Mouse (Mus musculus): Measurements from ENCODE around the gene Neurod2. TPM values are rescaled to one million over a fixed set of nuclear protein-coding genes. Genes with fewer than 3 reads are reported as not detected.
A peak's percentile ranks its signal among the peaks of the same experiment; 100 is the strongest.

The Neurod2 gene
- polyA plus RNA-seq, 1 experiment from 2014 or later = not detected

GRCm38 (mm10) chr11:98296277-98296676 is 33.2 kb downstream of the Neurod2 start:
- Histone ChIP-seq H3K4me1 (replicated peaks) (peaks cover 15% of the 10 kb centered on the region), H3K27ac (no peak overlapping the region), H3K9ac (no peak overlapping the region), H3K27me3 (peaks cover 84% of the 10 kb centered on the region), H3K36me3 (no peaks in the 10 kb centered on the region), H3K4me3 (replicated peaks) (no peak overlapping the region), H3K9me3 (replicated peaks) (no peaks in the 10 kb centered on the region), H3K4me2 (no peak overlapping the region)
- 10% methylated on average over 5 of the region's 5 CpGs for WGBS (ENCODE audit: insufficient replicate concordance)
- ATAC-seq (ENCODE audit: low read depth) (no peak), DNase-seq (no peak)

GRCm38 (mm10) chr11:98295013-98295585 is 34.3 kb downstream of the Neurod2 start:
- Histone ChIP-seq H3K4me2 (peak overlapping the region; percentile 71), H3K27ac (no peak overlapping the region), H3K4me3 (replicated peaks) (peak overlapping the region; percentile 62), H3K9me3 (replicated peaks) (no peaks in the 10 kb centered on the region), H3K4me1 (replicated peaks) (peaks cover 15% of the 10 kb centered on the region), H3K9ac (peak overlapping the region; percentile 59), H3K27me3 (peaks cover 91% of the 10 kb centered on the region), H3K36me3 (no peaks in the 10 kb centered on the region)
- 11% methylated on average over 9 of the region's 9 CpGs for WGBS (ENCODE audit: insufficient replicate concordance)
- ATAC-seq (ENCODE audit: low read depth) (no peak; the same call in 1 of the 2 replicates), DNase-seq (no peak)

- DNase-seq (peak; percentile 2), ATAC-seq (ENCODE audit: low read depth) (no peak)
- peak overlapping the region; percentile 71 for H3K4me2 ChIP-seq
- no peaks in the 10 kb centered on the region for H3K9me3 ChIP-seq (replicated peaks)
- WGBS (ENCODE audit: insufficient replicate concordance) = 2% methylated on average over 57 of the region's 58 CpGs
- no peak overlapping the region for H3K27ac ChIP-seq
- H3K9ac ChIP-seq = peak overlapping the region; percentile 59
- peaks cover 95% of the 10 kb centered on the region for H3K27me3 ChIP-seq
- H3K4me1 ChIP-seq (replicated peaks) = peaks cover 15% of the 10 kb centered on the region
- H3K4me3 ChIP-seq (replicated peaks) = peak overlapping the region; percentile 62
- H3K36me3 ChIP-seq = no peaks in the 10 kb centered on the region
Observed at GRCm38 (mm10) chr11:98294188-98295012, 35.0 kb downstream of the Neurod2 start.

- no peaks in the 10 kb centered on the region for H3K36me3 ChIP-seq
- H3K4me2 ChIP-seq = no peak overlapping the region
- no peak for ATAC-seq (ENCODE audit: low read depth)
- no peak overlapping the region for H3K27ac ChIP-seq
- H3K4me1 ChIP-seq (replicated peaks) = peaks cover 13% of the 10 kb centered on the region
- DNase-seq = no peak
- H3K27me3 ChIP-seq = peaks cover 95% of the 10 kb centered on the region
- WGBS (ENCODE audit: insufficient replicate concordance) = 27% methylated on average over 2 of the region's 2 CpGs
- no peaks in the 10 kb centered on the region for H3K9me3 ChIP-seq (replicated peaks)
- no peak overlapping the region for H3K9ac ChIP-seq
- no peak overlapping the region for H3K4me3 ChIP-seq (replicated peaks)
Observed at GRCm38 (mm10) chr11:98293070-98293469, 36.4 kb downstream of the Neurod2 start.

- H3K9ac ChIP-seq = no peak overlapping the region
- H3K27me3 ChIP-seq = peaks cover 83% of the 10 kb centered on the region
- 45% methylated on average over 2 of the region's 2 CpGs for WGBS (ENCODE audit: insufficient replicate concordance)
- H3K4me1 ChIP-seq (replicated peaks) = peaks cover 6% of the 10 kb centered on the region; the same call in 1 of the 2 replicates
- H3K4me3 ChIP-seq (replicated peaks) = no peak overlapping the region
- H3K4me2 ChIP-seq = no peak overlapping the region
- no peaks in the 10 kb centered on the region for H3K9me3 ChIP-seq (replicated peaks)
- DNase-seq = no peak
- no peaks in the 10 kb centered on the region for H3K36me3 ChIP-seq
- no peak overlapping the region for H3K27ac ChIP-seq
- ATAC-seq (ENCODE audit: low read depth) = no peak
Observed at GRCm38 (mm10) chr11:98290906-98291305, 38.5 kb downstream of the Neurod2 start.

- no peak for DNase-seq
- ATAC-seq (ENCODE audit: low read depth) = no peak
- H3K4me1 ChIP-seq (replicated peaks) = peaks cover 6% of the 10 kb centered on the region; the same call in 1 of the 2 replicates
- H3K27me3 ChIP-seq = peaks cover 78% of the 10 kb centered on the region
- no peak overlapping the region for H3K27ac ChIP-seq
- H3K9me3 ChIP-seq (replicated peaks) = no peaks in the 10 kb centered on the region
- H3K4me3 ChIP-seq (replicated peaks) = no peak overlapping the region
- WGBS (ENCODE audit: insufficient replicate concordance) = 43% methylated on average over 13 of the region's 13 CpGs
- no peaks in the 10 kb centered on the region for H3K36me3 ChIP-seq
- H3K4me2 ChIP-seq = no peak overlapping the region
- no peak overlapping the region for H3K9ac ChIP-seq
Observed at GRCm38 (mm10) chr11:98289873-98290272, 39.6 kb downstream of the Neurod2 start.

GRCm38 (mm10) chr11:98287961-98288360 is 41.5 kb downstream of the Neurod2 start:
- 48% methylated on average over 7 of the region's 7 CpGs for WGBS (ENCODE audit: insufficient replicate concordance)
- Histone ChIP-seq H3K27me3 (peaks cover 61% of the 10 kb centered on the region), H3K9ac (no peak overlapping the region), H3K4me1 (replicated peaks) (peaks cover 3% of the 10 kb centered on the region; the same call in 1 of the 2 replicates), H3K4me3 (replicated peaks) (no peak overlapping the region), H3K9me3 (replicated peaks) (no peaks in the 10 kb centered on the region), H3K4me2 (no peak overlapping the region), H3K36me3 (no peaks in the 10 kb centered on the region), H3K27ac (no peak overlapping the region)
- DNase-seq = no peak
- ATAC-seq (ENCODE audit: low read depth) = no peak

GRCm38 (mm10) chr11:98287531-98287930 is 41.9 kb downstream of the Neurod2 start:
- H3K9me3 ChIP-seq (replicated peaks) = no peaks in the 10 kb centered on the region
- H3K4me1 ChIP-seq (replicated peaks) = peaks cover 3% of the 10 kb centered on the region; the same call in 1 of the 2 replicates
- H3K4me2 ChIP-seq = no peak overlapping the region
- H3K36me3 ChIP-seq = no peaks in the 10 kb centered on the region
- no peak overlapping the region for H3K27ac ChIP-seq
- peaks cover 57% of the 10 kb centered on the region for H3K27me3 ChIP-seq
- H3K9ac ChIP-seq = no peak overlapping the region
- ATAC-seq (ENCODE audit: low read depth) (no peak), DNase-seq (no peak)
- no peak overlapping the region for H3K4me3 ChIP-seq (replicated peaks)
- 26% methylated on average over 5 of the region's 5 CpGs for WGBS (ENCODE audit: insufficient replicate concordance)

GRCm38 (mm10) chr11:98285368-98285767 is 44.1 kb downstream of the Neurod2 start:
- H3K9ac ChIP-seq = no peak overlapping the region
- no peaks in the 10 kb centered on the region for H3K36me3 ChIP-seq
- peaks cover 3% of the 10 kb centered on the region; the same call in 1 of the 2 replicates for H3K4me1 ChIP-seq (replicated peaks)
- no peak overlapping the region for H3K4me3 ChIP-seq (replicated peaks)
- H3K27me3 ChIP-seq = peaks cover 39% of the 10 kb centered on the region
- H3K9me3 ChIP-seq (replicated peaks) = no peaks in the 10 kb centered on the region
- H3K4me2 ChIP-seq = no peak overlapping the region
- no peak for DNase-seq
- no peak for ATAC-seq (ENCODE audit: low read depth)
- 66% methylated on average over 2 of the region's 2 CpGs for WGBS (ENCODE audit: insufficient replicate concordance)
- H3K27ac ChIP-seq = no peak overlapping the region

GRCm38 (mm10) chr11:98284230-98284629 is 45.2 kb downstream of the Neurod2 start:
- no peaks in the 10 kb centered on the region for H3K9me3 ChIP-seq (replicated peaks)
- WGBS (ENCODE audit: insufficient replicate concordance) = 4% methylated on average over 14 of the region's 17 CpGs
- H3K27me3 ChIP-seq = peaks cover 29% of the 10 kb centered on the region
- no peaks in the 10 kb centered on the region for H3K36me3 ChIP-seq
- H3K4me1 ChIP-seq (replicated peaks) = peaks cover 3% of the 10 kb centered on the region; the same call in 1 of the 2 replicates
- ATAC-seq (ENCODE audit: low read depth) (no peak), DNase-seq (no peak)
- no peak overlapping the region for H3K9ac ChIP-seq
- no peak overlapping the region for H3K27ac ChIP-seq
- H3K4me3 ChIP-seq (replicated peaks) = no peak overlapping the region
- H3K4me2 ChIP-seq = no peak overlapping the region

GRCm38 (mm10) chr11:98283740-98284139 is 45.7 kb downstream of the Neurod2 start:
- no peaks in the 10 kb centered on the region for H3K9me3 ChIP-seq (replicated peaks)
- H3K4me1 ChIP-seq (replicated peaks) = peaks cover 3% of the 10 kb centered on the region; the same call in 1 of the 2 replicates
- no peak overlapping the region for H3K4me2 ChIP-seq
- H3K27me3 ChIP-seq = peaks cover 24% of the 10 kb centered on the region
- no peak for ATAC-seq (ENCODE audit: low read depth)
- DNase-seq = no peak
- peaks cover 4% of the 10 kb centered on the region; the same call in 1 of the 2 replicates for H3K36me3 ChIP-seq
- H3K9ac ChIP-seq = no peak overlapping the region
- no peak overlapping the region for H3K4me3 ChIP-seq (replicated peaks)
- 39% methylated on average over 9 of the region's 9 CpGs for WGBS (ENCODE audit: insufficient replicate concordance)
- no peak overlapping the region for H3K27ac ChIP-seq
